Mouse (Mus musculus) hindbrain, postnatal 0 days (tissue): ENCODE data around the gene Xpnpep3. TPM values are rescaled to one million over a fixed set of nuclear protein-coding genes. Genes with fewer than 3 reads are reported as not detected.

Experiments
- ATAC-seq: fragments of 200-750 bp; cut with Nextera tagmentation; 2 replicates; pipeline ENCODE4 v1.8.0; 2017; ENCODE audit warnings: mild to moderate bottlenecking, moderate TSS enrichment, moderate library complexity
- DNase-seq: peaks from one replicate; pipeline ENCODE4 v3.0.0-alpha.2; 2015; ENCODE audit warnings: low spot score
- H3K27ac ChIP-seq: fragments of 300-500 bp; sonication (generic); 2 replicates; pipeline ENCODE4 v1.5.1; 2014; ENCODE audit warnings: mild to moderate bottlenecking
- H3K27me3 ChIP-seq: fragments of 300-500 bp; sonication (generic); 2 replicates; pipeline ENCODE4 v1.6.1; 2014; ENCODE audit warnings: low read length, mixed read lengths; ENCODE audit not compliant: insufficient read depth
- H3K36me3 ChIP-seq: fragments of 300-500 bp; sonication (generic); 2 replicates; pipeline ENCODE4 v1.6.1; 2014; ENCODE audit warnings: low read length, mixed read lengths; ENCODE audit not compliant: insufficient read depth
- H3K4me1 ChIP-seq: fragments of 300-500 bp; sonication (generic); 2 replicates; pipeline ENCODE4 v1.6.1; 2014; ENCODE audit warnings: antibody characterized with exemption, low read length, mixed read lengths; ENCODE audit not compliant: insufficient read depth
- H3K4me2 ChIP-seq: fragments of 300-500 bp; sonication (generic); 2 replicates; pipeline ENCODE4 v1.6.1; 2014; ENCODE audit warnings: low read depth, mild to moderate bottlenecking, low read length, moderate library complexity, mixed read lengths
- H3K4me3 ChIP-seq: fragments of 300-500 bp; sonication (generic); 2 replicates; pipeline ENCODE4 v1.5.1; 2014; ENCODE audit warnings: low read length
- H3K9ac ChIP-seq: fragments of 300-500 bp; sonication (generic); replicated peaks from 2 replicates; pipeline ENCODE4 v1.6.1; 2014; ENCODE audit warnings: mild to moderate bottlenecking, low read length, moderate library complexity, mixed read lengths
- H3K9me3 ChIP-seq: fragments of 300-500 bp; sonication (generic); 2 replicates; pipeline ENCODE4 v1.6.1; 2016; ENCODE audit warnings: low read length, mixed read lengths
- CTCF ChIP-seq: IDR thresholded peaks from 2 replicates; pipeline ENCODE4 v1.5.1; 2016; ENCODE audit warnings: antibody characterized with exemption, control low read depth, low read depth
- WGBS: fragments of 180-500 bp; shearing (Covaris S2); extraction: QIAGEN DNeasy Blood & Tissue Kit; methylation state at CpG from one replicate; pipeline ENCODE4 v1.1.7; 2014; 5-methylcytosine and 5-hydroxymethylcytosine counted together
- polyA plus RNA-seq: library from polyadenylated mRNA; unstranded; fragments of >200 nt; fragmentation: Nextera tagmentation; extraction: Ambion mirVana; gene quantifications from 2 replicates; pipeline ENCODE4 v1.2.1, GENCODE M21; 2015
- total RNA-seq: library from RNA; depleted of rRNA; stranded (reverse); fragments of >200 nt; gene quantifications from 2 replicates; pipeline ENCODE4 v1.2.3, GENCODE M21; 2014

Xpnpep3 gene
- total and polyA plus RNA-seq, 2 experiments from 2014 or later: 6.5 to 7.7 TPM

DNA sequence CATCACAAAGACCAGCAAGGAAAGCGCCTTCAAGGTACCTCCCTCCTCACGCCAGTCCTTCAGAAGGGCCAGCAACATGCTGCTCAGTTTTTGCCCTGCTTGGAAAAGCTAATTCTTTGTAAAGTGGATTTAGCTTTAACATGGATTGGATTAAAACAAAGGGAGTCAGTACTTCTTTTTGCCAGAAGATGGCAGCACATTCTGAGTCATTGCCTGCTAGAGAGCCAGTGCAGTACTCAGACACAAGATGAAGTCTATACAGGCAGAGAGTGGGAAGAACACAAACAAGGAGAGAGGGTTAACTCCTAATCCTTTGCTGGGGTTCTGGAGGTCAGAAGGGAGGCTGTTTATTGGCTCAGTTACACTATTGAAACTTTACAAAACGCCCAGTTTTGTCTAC lies 48.5 kb downstream of the Xpnpep3 start:
- DNase-seq (peak; percentile 86), ATAC-seq (peak; percentile 63; the same call in 1 of the 2 replicates)
- no peak overlapping the region for H3K4me2 ChIP-seq
- H3K9me3 ChIP-seq: no peaks in the 10 kb centered on the region
- H3K27me3 ChIP-seq: no peaks in the 10 kb centered on the region
- peaks cover 18% of the 10 kb centered on the region for H3K36me3 ChIP-seq
- no peak overlapping the region for H3K4me3 ChIP-seq
- WGBS: 43% methylated on average over 3 of the region's 3 CpGs
- peak; percentile 87 for TF ChIP-seq CTCF
- H3K4me1 ChIP-seq: no peaks in the 10 kb centered on the region
- no peak overlapping the region for H3K27ac ChIP-seq
- H3K9ac ChIP-seq: no peak overlapping the region

DNA sequence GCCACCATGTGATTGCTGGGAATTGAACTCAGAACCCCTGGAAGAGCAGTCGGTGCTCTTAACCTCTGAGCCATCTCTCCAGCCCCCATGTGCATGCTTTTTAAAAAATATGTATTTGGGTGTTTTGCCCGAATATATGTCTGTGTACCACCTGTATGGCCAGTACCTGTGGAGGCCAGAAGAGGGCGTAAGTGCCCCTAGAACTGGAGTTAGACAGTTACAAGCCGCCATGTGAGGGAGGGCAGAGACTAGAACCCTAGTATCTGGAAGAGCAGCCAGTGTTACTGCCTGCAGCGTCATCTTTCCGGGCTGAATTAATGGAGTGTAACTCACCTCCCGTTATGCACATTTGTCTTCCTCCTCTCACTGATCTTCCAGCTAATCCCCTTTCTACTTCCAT lies 61.6 kb downstream of the Xpnpep3 start:
- Histone ChIP-seq H3K36me3 (peaks cover 2% of the 10 kb centered on the region; the same call in 1 of the 2 replicates), H3K27me3 (no peaks in the 10 kb centered on the region), H3K4me1 (no peaks in the 10 kb centered on the region), H3K27ac (no peak overlapping the region), H3K4me3 (no peak overlapping the region), H3K9me3 (no peaks in the 10 kb centered on the region), H3K4me2 (no peak overlapping the region), H3K9ac (no peak overlapping the region)
- ATAC-seq (no peak), DNase-seq (no peak)
- peak; percentile 16 for TF ChIP-seq CTCF
- 83% methylated on average over 7 of the region's 7 CpGs for WGBS

DNA sequence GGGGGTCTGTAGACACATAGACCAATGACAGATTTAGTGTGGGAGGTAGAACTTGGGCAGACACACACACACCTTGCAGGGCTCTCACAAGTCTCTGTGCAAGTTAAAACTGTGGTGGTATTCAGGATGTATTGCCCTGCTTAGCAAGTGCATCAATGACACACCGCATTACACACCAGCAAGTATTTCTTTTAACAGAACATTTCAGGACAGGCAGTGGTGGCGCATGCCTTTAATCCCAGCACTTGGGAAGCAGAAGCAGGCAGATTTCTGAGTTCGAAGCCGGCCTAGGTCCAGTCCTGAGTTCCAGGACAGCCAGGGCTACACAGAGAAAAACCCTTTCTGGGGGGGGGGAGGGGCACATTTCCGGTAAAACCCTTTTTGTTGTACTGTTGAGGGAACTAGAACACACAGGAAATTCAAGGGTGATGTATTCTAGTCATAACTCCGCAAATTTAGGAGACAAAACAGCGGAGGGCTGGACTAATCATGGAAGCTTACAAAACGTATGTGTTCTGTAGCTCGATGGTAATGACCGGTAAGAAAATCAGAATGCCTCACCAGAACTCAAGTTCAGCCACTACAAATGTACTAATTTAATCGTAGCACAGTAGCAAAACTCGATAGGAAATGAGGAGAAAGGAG lies 65.2 kb downstream of the Xpnpep3 start:
- Histone ChIP-seq H3K4me3 (peak overlapping the region; percentile 49), H3K27ac (peak overlapping the region; percentile 90), H3K36me3 (no peaks in the 10 kb centered on the region), H3K27me3 (no peaks in the 10 kb centered on the region), H3K9me3 (no peaks in the 10 kb centered on the region), H3K4me2 (peak overlapping the region; percentile 65), H3K4me1 (peaks cover 10% of the 10 kb centered on the region; the same call in 1 of the 2 replicates), H3K9ac (peak overlapping the region; percentile 68; the same call in 1 of the 2 replicates)
- ATAC-seq (no peak), DNase-seq (no peak)
- no peak for TF ChIP-seq CTCF
- 76% methylated on average over 12 of the region's 12 CpGs for WGBS

DNA sequence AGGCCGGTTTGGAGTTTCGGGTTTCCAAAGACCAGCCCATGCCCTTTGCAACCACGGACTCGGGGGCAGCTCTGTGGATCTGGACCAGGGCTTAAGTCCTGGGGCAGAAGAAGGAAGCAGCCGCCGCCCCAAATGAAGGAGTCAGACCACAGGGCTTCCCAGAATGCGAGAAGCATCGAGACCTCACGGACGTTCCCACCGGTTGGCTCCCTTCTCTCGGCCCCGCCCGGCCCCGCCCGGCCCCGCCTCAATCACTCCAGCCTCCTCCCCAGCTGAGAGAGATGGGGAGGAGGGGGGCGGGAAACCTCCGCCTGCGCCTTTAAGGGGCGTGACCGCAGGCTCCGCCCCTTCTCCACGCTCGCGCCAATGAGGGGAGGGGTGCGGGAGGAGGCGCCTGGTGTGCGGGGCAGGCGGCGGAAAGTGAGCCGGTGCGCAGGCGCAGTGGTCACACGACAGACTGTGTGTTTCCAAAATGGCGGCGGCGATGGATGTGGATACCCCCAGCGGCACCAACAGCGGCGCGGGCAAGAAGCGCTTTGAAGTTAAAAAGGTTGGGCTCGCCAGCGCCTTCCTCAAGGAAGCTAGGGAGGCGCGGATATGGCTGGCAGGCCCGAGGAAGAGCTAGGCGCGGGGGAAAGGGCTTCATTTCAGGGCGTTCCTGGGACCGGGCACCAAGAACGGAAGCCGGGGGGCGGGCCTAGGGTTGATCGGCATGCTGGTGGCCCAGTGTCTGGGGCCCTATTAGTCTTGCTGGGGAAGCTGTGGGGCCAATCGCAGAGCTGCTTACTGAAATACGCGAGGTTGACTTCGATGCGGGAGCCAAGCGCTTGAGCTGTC lies 66.2 kb downstream of the Xpnpep3 start, which contains the start of gene Rbx1:
Gene Rbx1, plus strand, starts transcription at position 396 of the 837 bp plus-strand sequence.
- H3K27me3 ChIP-seq: no peaks in the 10 kb centered on the region
- peak; percentile 99 for ATAC-seq
- DNase-seq: peak; percentile 99
- WGBS: under 1% methylated on average over 60 of the region's 62 CpGs
- no peak for TF ChIP-seq CTCF
- peak within 1 kb of the TSS; percentile 72 for H3K4me2 ChIP-seq
- H3K9ac ChIP-seq: peak within 1 kb of the TSS; percentile 68
- peaks cover 5% of the 10 kb centered on the region for H3K36me3 ChIP-seq
- H3K9me3 ChIP-seq: no peaks in the 10 kb centered on the region
- peak within 1 kb of the TSS; percentile 49 for H3K4me3 ChIP-seq
- H3K27ac ChIP-seq: peak within 1 kb of the TSS; percentile 90
- peaks cover 10% of the 10 kb centered on the region; the same call in 1 of the 2 replicates for H3K4me1 ChIP-seq

DNA sequence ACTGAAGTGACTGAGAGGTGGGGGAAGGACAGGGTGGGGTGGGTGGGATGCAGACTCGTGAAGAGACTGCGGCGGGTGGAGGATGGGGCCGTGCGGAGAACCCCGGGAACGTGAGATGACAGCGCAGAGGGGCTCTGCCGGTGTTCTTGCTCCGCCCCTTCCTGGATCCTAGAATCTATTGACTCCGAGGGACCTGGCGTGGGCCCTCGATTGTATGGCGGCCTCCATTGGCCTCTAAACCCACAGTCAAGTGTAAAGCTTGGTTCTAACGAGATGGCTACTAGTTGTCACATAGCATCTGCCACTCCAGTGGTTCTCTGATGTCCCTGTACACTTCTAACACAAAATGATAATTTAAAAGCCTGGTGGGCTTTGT lies 66.8 kb downstream of the Xpnpep3 start:
- H3K4me1 ChIP-seq: peaks cover 10% of the 10 kb centered on the region; the same call in 1 of the 2 replicates
- no peaks in the 10 kb centered on the region for H3K9me3 ChIP-seq
- ATAC-seq (no peak), DNase-seq (no peak)
- WGBS: 0% methylated on average over 15 of the region's 15 CpGs
- H3K27me3 ChIP-seq: no peaks in the 10 kb centered on the region
- H3K36me3 ChIP-seq: peaks cover 10% of the 10 kb centered on the region
- peak overlapping the region; percentile 90 for H3K27ac ChIP-seq
- TF ChIP-seq CTCF: no peak
- peak overlapping the region; percentile 68 for H3K9ac ChIP-seq
- H3K4me3 ChIP-seq: peak overlapping the region; percentile 49
- peak overlapping the region; percentile 72 for H3K4me2 ChIP-seq

DNA sequence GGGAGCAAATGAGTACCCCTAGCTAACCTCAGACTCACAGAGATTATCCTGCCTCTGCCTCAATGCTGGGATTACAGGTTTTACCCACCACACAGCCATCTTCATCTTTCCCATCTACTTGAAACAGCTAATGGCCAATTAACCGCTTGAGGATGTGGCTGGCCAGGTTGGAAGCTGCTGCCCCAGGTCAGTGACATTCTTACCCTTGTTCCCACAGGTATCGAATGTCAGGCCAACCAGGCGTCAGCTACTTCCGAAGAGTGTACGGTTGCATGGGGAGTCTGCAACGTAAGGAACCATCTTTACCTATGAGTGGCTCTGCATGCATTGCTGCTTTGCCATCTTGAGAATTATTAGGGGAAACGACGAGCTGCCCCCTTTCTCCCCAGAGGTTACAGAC lies 70.8 kb downstream of the Xpnpep3 start:
- no peaks in the 10 kb centered on the region for H3K9me3 ChIP-seq
- H3K4me3 ChIP-seq: no peak overlapping the region
- H3K27me3 ChIP-seq: no peaks in the 10 kb centered on the region
- H3K27ac ChIP-seq: no peak overlapping the region
- H3K4me1 ChIP-seq: peaks cover 10% of the 10 kb centered on the region; the same call in 1 of the 2 replicates
- DNase-seq (no peak), ATAC-seq (no peak)
- peaks cover 23% of the 10 kb centered on the region for H3K36me3 ChIP-seq
- no peak overlapping the region for H3K4me2 ChIP-seq
- 85% methylated on average over 8 of the region's 8 CpGs for WGBS
- H3K9ac ChIP-seq: no peak overlapping the region
- TF ChIP-seq CTCF: no peak
